Mouse (Mus musculus) right cerebral cortex, postnatal 4 days (tissue): ENCODE measurements around the gene Ctse.
A peak's percentile ranks its signal among the peaks of the same experiment; 100 is the strongest.

Source experiments
- DNase-seq: peaks from one replicate; pipeline ENCODE4 v3.0.0-alpha.2; 2022

The Ctse gene

DNA sequence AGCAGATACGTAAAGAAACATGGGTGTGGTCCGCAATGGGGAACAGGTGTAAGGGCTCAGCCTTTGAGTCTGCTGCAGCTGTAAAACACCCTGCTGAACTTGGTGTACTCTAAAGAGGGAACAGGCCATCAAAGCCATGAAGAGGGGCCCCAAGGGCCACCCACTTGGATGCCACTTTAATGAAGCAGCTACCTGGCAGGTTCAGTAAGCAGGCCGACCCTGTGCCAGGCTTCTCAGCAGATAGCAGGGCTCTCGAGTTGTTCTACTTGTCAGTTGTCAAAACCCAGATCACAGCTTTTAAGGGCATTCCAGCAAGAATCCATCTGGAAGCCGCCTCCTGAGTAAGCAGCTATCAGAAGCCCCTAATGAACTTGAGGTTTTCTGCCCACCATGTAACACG, 17.5 kb downstream of the Ctse start:
- DNase-seq = no peak

DNA sequence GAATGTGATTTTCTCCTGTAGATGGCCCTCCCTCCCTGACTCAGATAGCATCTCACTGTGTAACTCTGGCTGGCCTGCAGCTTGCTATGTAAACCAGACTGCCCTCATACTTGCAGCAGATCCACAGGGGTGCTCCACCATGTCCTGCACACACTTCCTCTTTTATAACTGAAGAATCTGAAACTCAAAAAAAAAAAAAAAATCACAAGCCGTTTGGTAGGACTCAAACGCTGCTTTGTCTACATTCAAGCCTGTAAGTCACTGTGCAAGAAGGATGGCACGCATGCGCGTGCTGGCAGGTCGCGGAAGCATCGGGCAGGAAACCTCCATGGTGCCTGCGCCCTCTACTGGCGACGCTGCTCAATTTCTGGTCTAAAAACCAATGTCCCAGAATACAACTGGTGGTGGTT, 19.8 kb downstream of the Ctse start:
- peak; percentile 96 for DNase-seq

DNA sequence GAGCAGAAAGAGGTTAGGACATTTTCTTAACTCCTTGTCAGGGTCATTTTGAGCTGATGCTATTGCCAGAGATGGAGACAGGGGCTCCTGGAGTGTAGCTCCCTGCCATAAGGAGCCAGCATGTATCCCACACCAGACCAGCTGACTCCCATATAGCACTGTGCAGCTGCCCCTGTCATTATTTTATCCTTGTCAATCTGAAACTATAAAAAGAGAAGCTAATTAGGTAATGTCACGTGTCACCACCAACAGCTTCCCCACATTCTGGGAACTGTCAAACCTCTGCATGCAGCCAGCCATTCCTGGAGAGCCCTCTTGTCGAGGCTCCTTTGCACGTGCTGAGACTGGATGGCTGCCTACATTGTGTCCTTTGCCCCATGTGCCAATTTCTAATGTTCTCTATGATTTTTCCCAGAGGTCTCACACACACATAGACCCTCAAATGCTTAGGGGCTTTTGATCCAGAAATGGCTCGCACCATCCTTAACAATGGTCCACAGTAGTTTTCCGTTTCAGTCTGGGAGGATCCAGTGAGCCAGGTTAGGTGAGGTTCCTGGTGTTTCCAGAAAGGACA, 21.5 kb downstream of the Ctse start:
- DNase-seq = no peak

DNA sequence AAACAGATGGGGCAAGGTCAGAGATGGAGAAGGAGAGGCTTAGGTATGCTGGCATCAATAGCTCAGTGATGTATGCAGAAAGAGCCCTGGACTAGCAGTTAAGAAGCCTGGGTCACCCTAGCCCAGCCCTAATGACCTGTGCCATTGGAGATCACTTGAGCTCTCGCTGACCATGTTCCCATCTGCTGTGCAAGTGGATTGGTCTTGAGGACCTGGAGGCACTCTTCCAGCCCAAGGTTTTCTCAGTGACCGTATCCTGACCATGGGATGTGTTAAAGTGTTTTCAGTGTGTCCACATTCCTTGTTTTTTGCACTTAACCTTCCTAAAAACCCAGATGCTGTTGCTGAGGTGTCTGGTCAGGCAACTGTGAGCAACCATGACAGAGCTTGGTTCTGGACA, 22.2 kb downstream of the Ctse start:
- DNase-seq = no peak

DNA sequence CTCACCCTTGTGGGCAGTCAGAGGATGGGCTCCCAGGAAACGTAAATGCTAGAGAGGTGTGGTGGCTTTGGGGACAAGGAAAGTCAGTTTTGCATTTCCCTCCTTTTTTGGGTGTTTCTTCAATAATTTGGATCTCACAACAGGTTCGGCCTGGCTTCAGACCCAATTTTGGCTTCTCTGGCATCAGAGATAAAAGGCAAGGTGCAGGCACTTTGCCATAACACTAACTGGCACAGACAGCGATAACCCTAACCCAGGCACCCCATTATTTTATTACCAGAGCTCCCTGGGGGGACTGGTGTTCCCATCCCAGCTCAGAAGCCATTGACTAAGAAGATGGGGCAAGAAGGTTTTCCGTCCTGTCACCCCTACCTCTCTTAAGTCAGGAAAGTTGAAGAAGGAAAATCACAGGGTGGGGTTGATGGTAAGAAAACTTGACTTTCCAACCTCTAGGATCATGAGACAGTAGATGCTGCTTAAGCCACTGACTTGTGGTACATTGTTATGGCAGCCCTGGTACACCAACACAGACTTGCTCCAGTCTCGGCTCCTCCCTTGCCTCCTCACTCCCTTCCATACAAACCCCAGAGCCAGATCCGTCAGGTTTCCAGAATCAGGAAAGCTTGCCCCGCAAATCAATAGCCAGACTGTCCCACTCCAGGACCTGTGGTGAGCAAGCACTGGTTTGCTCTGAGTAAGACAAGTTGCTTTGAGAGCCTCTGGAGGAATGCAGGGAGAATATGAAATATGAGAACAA, 22.8 kb downstream of the Ctse start:
- DNase-seq = no peak

DNA sequence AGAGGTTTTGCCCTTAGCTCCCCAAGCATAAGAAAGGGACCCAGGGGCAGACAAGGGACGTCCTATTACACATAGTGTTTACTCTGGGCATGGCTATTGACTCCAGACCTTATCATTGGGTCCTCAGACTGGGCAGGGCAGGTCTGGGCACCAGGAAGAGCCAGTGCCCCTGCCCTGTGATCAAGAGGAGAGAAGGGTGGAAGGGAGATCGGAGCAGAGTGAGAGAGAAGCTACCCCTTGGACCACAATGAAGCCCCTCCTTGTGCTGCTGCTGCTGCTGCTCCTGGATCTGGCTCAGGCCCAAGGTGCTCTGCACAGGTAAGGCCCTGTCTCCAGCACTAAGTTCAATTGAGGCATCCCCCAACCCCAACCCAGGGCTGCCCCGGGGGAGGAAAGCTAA, 23.6 kb downstream of the Ctse start:
- DNase-seq = no peak

DNA sequence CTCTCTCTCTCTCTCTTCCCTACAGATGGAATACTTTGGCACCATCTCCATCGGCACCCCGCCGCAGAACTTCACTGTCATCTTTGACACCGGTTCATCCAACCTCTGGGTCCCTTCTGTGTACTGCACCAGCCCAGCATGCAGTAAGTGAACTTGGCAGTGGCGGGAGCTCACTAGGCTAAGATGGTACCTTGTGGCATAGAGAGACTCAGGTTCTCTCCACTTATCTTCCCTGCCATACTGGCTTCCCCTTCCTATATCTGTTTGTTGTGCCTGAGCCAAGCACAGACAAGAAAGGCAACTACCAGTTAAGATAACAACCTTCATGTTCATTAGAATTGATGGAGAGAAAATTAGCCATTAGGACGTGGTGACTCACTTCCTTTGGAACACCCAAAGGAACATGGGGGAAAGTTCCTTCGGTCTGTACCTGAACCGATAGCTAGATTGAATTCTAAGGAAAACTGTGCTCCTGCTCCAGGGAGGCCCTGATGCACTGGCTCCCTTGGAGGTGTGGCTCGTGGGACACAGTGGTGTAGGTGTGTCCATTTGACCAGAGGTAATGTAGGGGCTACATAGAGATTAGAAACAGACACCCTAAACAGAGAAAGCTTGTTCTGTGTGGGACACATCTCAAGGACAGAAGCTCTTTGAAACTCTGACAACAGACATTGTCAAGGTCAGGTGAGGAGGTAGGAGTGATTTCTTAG, 25.3 kb downstream of the Ctse start:
- DNase-seq = no peak

DNA sequence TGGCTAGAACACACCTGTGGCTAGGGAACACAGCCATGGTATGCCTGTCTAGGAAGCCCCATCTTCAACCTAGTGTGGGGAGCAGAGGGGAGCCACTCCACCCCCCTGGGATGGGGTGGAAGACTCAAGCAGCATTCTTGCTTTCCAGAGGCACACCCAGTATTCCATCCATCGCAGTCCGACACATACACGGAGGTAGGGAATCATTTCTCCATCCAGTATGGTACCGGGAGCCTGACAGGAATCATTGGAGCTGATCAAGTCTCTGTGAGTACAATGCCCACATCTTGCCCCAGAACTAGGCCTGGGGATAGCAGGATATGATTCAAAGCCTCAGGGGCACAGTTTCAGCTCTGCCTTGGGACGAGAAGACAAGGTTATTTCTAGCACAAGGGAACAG, 26.0 kb downstream of the Ctse start:
- no peak for DNase-seq

DNA sequence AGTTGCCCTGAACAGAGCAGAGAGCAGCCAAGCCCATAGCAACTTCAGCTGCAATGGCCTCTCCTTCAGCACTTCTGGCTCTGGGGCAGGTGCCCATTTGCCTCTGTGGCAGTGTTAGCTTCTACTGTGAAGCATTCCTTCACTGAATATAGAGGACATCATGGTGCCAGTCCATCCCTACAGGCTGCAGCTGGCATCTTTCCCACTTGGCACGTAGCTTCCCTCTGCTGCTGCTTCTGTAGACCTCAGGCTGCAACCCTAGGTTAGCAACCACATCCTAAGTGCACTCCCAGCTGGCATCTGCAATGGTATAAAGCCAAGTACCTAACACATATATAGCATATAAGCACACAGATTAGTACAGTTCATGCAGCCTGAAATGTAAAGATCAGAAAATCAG, 27.8 kb downstream of the Ctse start:
- no peak for DNase-seq

DNA sequence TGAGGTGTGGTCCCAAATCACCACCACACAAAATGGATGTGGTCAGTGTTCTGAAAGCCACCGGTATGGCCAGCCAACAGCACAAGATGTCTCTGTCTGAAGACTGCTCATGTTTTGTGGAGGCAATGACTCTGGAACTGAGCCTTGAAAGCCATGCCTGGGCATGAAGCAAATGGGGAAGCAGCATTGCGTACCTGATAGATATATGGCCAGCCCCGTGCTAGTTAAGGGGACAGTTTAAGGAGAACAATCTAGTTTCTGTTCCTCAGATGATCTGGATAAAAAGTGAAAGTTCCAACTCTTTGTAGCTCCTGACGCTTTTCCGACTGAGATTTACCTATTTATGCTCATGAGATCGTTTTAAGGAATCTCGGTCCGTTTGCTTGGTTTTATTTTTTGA, 33.0 kb downstream of the Ctse start:
- no peak for DNase-seq

DNA sequence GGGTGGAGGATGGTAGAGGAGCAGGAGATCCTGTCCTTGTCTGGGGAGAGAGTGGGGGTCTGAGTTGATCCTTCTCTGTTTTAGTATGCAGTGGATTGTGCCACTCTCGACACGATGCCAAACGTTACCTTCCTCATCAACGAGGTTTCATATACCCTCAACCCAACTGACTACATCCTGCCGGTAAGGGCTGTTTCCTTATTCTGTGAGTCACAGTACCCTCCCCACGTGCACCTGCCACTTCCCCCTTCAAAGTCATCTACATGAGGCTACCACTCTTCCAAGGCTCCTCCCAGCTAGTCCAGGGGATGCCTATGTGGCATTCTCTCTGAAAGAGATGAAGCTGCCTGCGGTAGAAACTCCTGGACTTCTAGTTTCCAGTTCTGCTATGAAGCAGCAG, 34.3 kb downstream of the Ctse start:
- DNase-seq = no peak

DNA sequence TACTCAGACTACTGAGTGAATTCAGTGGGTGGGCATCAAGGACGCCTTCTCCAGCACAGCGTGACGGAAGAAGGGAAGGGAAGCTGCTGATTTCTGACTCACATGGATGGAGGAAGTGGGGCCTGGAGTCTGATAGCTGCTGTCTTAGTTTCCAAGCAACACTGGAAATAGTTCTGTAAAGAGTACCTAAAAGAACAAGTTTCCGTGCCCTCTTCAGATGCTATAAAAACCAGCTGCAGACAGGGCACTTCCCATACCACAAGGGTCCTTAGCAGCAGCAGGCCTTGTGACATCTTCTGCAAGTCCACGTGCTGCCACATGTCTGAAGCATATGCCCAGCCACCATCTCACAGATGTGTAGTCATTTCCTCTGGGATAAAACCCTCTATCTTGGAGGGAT, 41.5 kb downstream of the Ctse start:
- no peak for DNase-seq

DNA sequence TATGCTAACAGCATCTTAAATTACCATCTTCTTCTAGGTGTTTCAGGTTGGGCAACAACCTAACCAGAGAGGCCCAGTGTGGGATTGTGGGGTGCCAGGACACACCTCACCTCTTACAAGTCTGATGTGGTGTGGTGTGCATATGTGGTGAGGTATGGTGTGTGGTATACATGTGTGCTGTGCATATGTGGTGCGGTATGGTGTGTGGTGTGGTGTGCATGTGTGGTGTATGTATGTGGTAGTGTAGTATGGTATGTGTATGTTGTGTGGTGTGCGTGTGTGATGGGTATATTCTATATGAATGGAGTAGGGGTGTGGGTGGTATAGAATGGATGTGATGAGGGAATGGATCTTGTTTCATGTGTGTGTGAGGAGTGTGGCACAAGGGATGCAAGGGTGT, 49.6 kb downstream of the Ctse start:
- DNase-seq = no peak

DNA sequence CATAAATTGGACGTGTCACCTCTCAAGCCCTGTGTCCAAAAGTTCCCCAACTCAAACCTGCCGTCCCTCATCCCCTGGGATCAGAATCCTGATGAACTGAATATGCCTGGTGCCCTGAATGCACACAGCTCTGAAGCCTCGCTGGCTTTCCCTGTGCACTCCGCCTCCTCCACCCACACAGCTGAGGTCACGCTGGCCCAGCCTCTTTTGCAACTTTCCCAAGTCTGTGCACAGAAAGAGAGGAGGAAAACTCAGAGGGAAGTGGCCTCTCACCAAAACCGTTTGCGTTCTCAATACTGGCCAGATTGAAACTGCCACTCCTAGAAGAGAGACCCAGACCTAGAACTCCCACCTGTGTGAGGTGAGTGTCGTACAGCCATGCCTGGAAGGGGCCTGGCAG, 50.4 kb downstream of the Ctse start, which contains the start of gene Rab7b:
Gene Rab7b, plus strand, starts transcription at position 221 of the 400 bp plus-strand sequence.
- DNase-seq = no peak

DNA sequence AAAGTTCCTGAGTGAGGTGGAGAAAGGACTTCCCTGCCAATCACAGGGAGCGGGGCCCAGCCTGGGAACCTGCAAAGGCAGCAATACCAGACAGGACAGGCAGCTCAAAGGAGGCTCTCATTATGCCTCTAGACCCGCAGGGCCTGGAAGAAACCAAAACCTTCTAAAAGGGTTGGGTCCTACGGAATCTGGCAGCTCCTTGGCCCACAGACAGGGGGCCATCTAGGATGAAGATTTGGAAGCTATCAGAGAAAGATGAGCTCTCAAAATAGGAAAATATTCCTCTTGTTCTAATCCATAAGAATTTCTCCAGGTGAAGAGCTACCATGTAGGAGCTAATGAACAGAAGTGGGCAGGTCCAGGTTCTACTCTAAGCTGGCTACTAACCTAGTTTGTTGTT, 50.9 kb downstream of the Ctse start:
- DNase-seq = no peak

DNA sequence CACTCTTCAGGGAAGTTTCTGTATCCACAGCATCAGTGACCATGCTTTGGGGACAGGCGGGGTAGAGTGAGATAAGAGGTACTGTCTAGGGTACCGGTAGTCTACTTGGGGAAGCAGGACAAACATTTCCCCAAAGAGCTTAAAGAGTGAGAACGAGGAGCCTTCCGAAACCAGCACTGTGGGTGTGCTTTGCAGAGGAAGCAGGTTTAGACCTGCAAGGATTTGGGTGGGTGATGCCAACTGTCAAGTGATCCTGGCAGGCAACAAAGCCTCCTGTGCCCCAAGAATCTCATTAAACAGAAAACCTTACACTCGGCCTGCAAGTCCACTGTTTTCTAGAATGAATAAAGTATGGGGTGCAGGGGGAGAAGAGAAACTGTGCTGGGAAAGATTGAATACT, 51.8 kb downstream of the Ctse start:
- no peak for DNase-seq

DNA sequence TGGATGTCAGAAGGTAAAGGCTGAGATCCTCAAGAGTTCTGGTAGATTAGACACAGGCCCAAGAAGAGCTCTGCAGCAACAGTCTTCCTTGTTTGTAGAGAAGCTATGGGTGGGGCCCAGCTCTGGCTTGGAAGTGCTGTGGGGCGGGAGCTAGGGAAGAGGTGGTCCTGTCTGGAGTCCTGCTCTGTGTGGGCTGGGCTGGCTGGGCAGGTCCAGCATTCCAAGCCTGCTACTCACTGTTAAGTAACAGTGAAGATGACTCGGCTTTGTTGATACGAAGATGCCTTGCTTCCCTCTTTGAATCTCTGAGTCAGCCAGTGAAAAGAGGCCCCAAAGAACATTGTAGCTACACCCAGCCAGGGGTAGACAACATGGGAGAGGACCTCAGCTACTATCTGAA, 52.3 kb downstream of the Ctse start:
- DNase-seq = no peak

DNA sequence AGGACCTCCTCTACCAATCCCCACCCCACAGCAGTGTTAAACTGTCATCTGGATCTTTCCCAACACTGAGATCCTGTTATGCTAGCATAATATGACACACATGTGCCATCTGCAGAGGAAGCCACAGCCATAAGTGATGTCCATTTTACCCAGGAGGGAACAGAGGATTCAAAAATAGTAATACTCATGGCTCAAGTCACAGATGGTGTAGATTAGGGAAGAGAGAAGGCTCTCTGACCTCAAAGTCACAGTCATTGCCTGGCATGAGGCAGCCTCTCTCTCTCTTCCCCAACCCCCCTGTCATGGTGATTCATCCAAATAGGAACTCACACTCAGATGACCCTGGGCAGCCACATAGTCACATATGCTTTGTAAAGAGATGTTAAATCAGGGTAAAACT, 53.2 kb downstream of the Ctse start:
- no peak for DNase-seq

DNA sequence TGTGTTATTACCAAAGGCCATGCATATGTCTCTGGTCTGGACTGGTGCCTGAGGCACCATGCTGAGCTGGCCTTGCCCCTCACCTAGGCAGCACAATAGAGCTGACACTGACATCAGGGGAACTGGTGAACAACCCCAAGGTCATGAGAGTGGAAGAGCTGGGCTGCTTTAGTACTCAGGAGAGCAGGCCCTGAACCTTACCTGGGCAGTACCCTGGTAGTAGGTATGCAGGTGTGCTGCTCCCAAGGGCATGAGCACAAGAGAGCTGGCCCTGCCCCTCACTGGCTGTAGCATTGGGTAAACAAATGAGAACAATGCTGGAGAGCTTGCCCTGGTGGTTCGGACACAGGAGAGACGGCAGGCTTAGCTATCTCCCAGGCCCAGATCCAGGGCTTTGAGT, 57.2 kb downstream of the Ctse start:
- no peak for DNase-seq

DNA sequence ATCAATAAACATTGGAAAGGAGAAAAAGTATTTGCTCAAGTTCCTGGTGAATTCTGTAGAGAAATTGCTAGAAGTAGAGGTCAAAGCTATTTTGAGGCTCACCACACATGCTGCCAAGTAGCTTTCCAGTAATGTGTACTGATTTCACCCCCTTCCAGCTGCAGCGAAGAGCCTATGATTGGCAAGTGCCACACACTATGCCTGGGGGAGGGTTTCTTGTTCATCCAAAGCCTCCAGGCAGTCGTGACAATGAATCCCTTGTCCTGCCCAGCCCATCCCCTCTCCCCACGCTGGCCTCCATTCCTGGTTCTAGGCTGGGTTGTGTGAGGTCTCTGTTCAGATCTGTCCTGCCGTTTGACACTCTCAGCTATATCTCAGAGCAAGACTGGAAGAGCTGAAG, 58.2 kb downstream of the Ctse start:
- no peak for DNase-seq

DNA sequence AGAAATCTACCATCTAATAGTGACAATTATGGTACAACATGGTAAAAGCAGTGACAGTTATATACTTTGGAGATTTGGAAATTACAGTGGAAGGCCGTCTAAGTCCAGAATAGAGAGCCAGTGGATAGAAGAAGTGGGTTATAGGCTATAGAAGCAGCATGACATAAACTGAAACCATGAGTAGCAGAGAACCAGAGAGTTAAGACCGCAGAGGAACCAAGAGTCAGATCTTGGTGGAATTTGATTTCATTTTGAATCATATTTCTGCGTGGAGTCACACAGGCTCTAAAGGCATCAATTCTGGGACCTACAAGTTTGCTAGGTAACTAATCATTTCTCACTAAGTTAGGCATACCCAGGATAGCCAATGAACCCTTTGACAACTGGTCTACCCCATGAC, 60.7 kb downstream of the Ctse start:
- DNase-seq = no peak

DNA sequence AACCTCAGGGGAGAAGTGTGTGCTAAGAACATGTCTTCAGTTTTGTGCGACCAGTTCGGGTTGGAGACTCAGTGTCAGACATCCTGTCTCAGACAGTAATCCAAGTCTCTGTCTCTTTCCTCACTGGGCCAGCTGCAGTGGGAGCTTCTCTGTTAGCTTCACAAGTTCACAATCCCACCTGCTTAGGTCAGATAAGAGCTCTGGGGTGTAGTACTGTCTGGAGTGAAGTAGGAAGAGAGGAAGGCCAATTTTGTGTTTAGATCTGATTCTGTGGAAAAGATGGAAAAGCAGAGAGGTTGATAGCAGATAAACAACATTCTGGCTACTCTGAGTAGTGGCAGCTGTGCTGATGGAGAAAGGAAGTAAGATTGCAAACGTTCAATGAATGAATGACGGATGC, 61.5 kb downstream of the Ctse start:
- DNase-seq = no peak

DNA sequence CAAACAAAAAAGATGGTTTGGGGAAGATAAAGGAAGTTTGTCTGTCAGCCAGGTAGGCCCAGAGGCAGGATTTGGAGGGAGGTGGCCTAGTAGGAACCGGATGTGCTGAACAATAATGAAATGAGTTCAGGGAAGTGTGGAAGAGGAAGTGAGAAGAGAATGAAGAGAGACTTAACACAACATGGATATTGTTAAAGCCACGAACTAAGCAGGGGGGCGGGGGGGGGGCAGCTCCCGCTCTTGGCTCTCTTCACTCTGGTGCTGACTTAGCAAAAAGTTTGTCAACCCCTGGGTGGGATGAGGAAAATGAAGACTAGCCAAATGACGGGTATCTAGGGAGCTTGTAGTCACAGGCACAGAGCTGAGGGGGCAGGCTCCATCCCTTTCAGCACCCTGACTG, 62.3 kb downstream of the Ctse start:
- DNase-seq = no peak

DNA sequence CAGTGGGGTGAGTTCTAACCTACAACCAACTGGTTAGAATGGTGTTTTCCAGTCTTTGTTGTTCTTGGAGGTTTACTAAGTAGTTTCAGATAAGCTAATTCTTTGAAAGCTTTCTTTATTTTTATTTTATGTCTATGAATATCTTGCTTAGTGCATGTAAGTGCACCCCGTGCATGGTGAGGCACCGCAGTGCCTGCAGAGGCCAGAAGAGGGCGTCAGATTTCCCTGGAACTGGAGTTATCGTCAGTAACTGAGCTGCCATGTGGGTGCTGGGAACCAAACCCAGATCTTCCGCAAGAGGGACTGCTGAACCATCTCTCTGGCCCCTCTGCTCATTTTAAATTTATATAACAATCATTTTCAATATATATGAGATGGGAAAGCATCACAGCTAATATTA, 63.3 kb downstream of the Ctse start:
- no peak for DNase-seq
